Mouse (Mus musculus): ENCODE results near the gene Coro2a.

- no peak for TF ChIP-seq ZNF384 (IDR thresholded peaks at IDR 0.05; ENCODE audit: low read depth, low read length)
- TF ChIP-seq CHD2 (IDR thresholded peaks at IDR 0.05; ENCODE audit: low read depth, low read length) = no peak
- no peak for TF ChIP-seq ZC3H11A (IDR thresholded peaks at IDR 0.05; ENCODE audit: borderline replicate concordance, low read depth, low read length)
Measured at GRCm38 (mm10) chr4:46574024-46574753, 27.8 kb downstream of the Coro2a start.

Data from ES-E14 (cell line).